Mouse (Mus musculus) subcutaneous adipose tissue, adult 2 months (tissue): ENCODE measurements around the gene Sytl1. TPM values are rescaled to one million over a fixed set of nuclear protein-coding genes. Genes with fewer than 3 reads are reported as not detected.

Experiments
- polyA plus RNA-seq: library from polyadenylated mRNA; depleted of rRNA; stranded (reverse); fragments of >200 nt; gene quantifications from 2 replicates; pipeline ENCODE4 v1.2.3, GENCODE M21; 2012; ENCODE audit warnings: low replicate concordance; rRNA removed

The Sytl1 gene
- 2.8 and 10.4 TPM in 2 replicates for polyA plus RNA-seq

GRCm38 (mm10) chr4:133262882-133263281 lies at the start of gene Sytl1:
Gene Sytl1 (minus strand): TSS chr4:133263113.

GRCm38 (mm10) chr4:133277104-133278026 lies 14.5 kb upstream of the Sytl1 start, which contains the start of gene Tmem222:
Gene Tmem222 (minus strand): TSS chr4:133277792.

GRCm38 (mm10) chr4:133240490-133240921 lies 22.4 kb downstream of the Sytl1 start, which contains the start of gene Map3k6:
Gene Map3k6 (plus strand): TSS chr4:133240818.

GRCm38 (mm10) chr4:133211751-133212561 lies 51.0 kb downstream of the Sytl1 start, which contains the start of the genes Cd164l2 and Gpr3:
Gene Cd164l2 (plus strand): TSS chr4:133212131.
Gene Gpr3 (minus strand): TSS chr4:133212536.

Other genes starting within 250 kb of the Sytl1 start
- gene Wasf2, start 132.6 kb downstream of the Sytl1 start, polyA plus RNA-seq: 79.1 and 81.5 TPM in 2 replicates
- gene Cd164l2, start 51.0 kb downstream of the Sytl1 start, polyA plus RNA-seq: 1.2 and 26.7 TPM in 2 replicates
- 0.13 TPM in 2 replicates for gene Gpr3, start 50.6 kb downstream of the Sytl1 start, polyA plus RNA-seq
- 21.4 and 66.3 TPM in 2 replicates for gene Map3k6, start 22.3 kb downstream of the Sytl1 start, polyA plus RNA-seq
- gene Tmem222, start 14.7 kb upstream of the Sytl1 start, polyA plus RNA-seq: 113 and 116 TPM in 2 replicates
- 35.6 and 46.2 TPM in 2 replicates for gene Wdtc1, start 90.4 kb upstream of the Sytl1 start, polyA plus RNA-seq
- gene Slc9a1, start 106.6 kb upstream of the Sytl1 start, polyA plus RNA-seq: 30.6 and 46.0 TPM in 2 replicates
- gene Tent5b, start 217.0 kb upstream of the Sytl1 start, polyA plus RNA-seq: 2.0 and 4.5 TPM in 2 replicates
- 3.1 TPM in 2 replicates for gene Trnp1, start 235.4 kb upstream of the Sytl1 start, polyA plus RNA-seq